Mouse (Mus musculus) activated CD4-positive, CD25-positive, alpha-beta regulatory T cell (primary cell): ENCODE data around the gene Cfap206. TPM values are rescaled to one million over a fixed set of nuclear protein-coding genes. Genes with fewer than 3 reads are reported as not detected.

Experiments used
- polyA plus RNA-seq, 2 experiments: library from polyadenylated mRNA; unstranded; fragments of 100-300 nt; shearing (Covaris generic); gene quantifications; one replicate each; pipeline ENCODE4 v1.2.1; 2017

Gene Cfap206
- under 1 TPM in 1 of 2 experiments, not detected in 1; 0.57 TPM for polyA plus RNA-seq

DNA sequence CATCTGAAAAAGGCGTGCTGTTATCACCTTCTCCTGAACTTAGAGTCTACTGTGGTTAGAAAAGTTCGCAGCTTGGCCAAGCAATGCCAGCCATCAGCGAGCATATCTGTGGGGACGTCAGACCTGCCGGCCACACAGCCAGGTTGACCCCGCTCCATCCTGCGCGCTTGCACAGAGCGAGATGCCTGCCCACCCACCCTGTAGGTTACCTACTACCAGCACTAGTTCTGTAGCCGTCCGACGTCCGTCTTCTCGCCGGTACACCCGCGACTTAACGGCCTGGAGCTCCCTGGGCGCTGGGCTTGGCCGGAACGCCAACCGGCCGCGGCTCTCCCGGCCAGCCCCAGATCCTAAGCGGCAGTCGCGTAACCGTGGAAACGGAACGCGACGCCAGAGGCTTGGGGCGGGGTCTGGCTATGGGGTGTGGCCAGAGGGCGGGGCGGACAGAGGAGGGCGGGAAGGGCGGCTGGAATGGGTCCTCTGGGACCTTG is at the start of gene Cfap206:
Gene Cfap206, minus strand, starts transcription at position 356 of the 491 bp plus-strand sequence.

GRCm38 (mm10) chr4:34777677-34778527 is 47.9 kb upstream of the Cfap206 start, which contains the start of gene Smim8:
Gene Smim8 (minus strand): TSS chr4:34778423.

DNA sequence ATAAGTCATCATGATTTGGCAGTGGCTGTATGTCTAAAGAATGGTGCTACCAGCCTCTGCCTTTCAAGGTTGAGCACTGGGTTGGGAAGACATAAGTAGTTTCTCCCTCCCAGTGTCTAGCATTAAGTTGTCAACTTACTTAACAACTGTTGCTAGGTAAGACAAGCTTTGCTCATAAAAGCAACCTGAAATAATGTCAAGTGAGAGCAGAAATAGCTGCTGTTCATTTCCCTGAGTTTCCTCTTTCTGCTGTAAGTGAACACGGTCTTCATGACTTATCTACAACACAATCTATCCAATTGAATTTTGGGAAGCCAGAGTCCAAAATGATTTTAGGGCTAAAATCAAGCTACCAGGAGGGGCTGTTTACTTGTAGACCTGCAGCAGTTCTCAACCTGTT is 26.2 kb upstream of the Cfap206 start, which contains the start of gene Gm136:
Gene Gm136, minus strand, starts transcription at position 101 of the 400 bp plus-strand sequence.

GRCm38 (mm10) chr4:34686874-34687567 is 43.0 kb downstream of the Cfap206 start, which contains the start of gene Slc35a1:
Gene Slc35a1 (minus strand): TSS chr4:34687438.

Other genes with a start within 250 kb of the Cfap206 start
- gene Akirin2, start 179.3 kb downstream of the Cfap206 start, polyA plus RNA-seq, result 10 to 100 TPM; 61.0 to 68.5 TPM
- gene Orc3, start 115.3 kb downstream of the Cfap206 start, polyA plus RNA-seq, result 100 to 1,000 TPM in 1 of 2 experiments, 10 to 100 TPM in 1; 90.1 to 112 TPM
- gene Rars2, start 115.2 kb downstream of the Cfap206 start, polyA plus RNA-seq, result 10 to 100 TPM; 40.5 to 44.9 TPM
- gene Slc35a1, start 42.8 kb downstream of the Cfap206 start, polyA plus RNA-seq, result 10 to 100 TPM; 20.0 to 29.9 TPM
- not detected for gene Gm136, start 26.1 kb upstream of the Cfap206 start, polyA plus RNA-seq
- 10 to 100 TPM; 68.7 to 86.7 TPM for gene Smim8, start 48.2 kb upstream of the Cfap206 start, polyA plus RNA-seq
- 10 to 100 TPM; 39.8 to 41.3 TPM for gene Zfp292, start 152.8 kb upstream of the Cfap206 start, polyA plus RNA-seq
- gene Cga, start 163.6 kb upstream of the Cfap206 start, polyA plus RNA-seq, result under 1 TPM in 1 of 2 experiments, not detected in 1; 0.32 TPM